Mouse (Mus musculus): ENCODE measurements around the gene 2810459M11Rik.

DNA sequence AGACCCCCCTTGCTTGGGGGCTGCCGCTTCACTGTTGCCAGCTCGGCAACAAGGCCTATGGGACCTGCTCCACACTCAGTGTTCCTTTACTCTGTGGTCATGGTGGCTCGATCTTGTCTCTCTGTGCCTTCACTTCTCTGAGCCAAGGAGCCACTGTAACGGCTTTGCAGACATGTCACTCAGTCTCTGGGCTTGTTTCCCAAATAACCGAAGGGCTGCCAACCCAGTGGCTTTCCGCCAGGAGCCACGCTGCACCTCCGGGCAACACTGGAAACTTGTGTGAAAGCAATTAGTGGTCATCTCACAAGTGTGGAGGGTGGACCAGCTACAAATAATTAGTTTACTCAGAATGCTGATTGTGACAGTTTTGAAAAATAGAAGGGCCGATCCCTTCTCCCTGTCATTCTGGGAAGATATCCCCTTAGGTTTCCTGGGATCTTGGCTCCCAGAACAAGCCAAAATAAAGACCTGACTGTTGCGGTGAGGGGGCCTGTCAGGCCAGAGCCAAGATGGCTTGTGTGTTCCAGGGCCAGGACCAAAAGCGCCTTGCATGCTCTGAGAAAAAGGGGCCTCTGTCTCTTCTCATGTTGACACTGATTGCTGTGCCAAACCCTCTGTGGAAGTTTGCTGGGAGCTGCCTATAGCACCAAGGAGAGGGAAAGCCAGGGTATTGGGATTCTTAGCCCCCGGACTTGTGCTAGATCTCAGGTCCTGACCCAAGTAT, 7.7 kb downstream of the 2810459M11Rik start:
- TF ChIP-seq CTCF (IDR thresholded peaks at IDR 0.05; ENCODE audit: low read depth) (no peak), EP300 (IDR thresholded peaks at IDR 0.05; ENCODE audit: low read depth) (no peak)
